Mouse (Mus musculus) mouse embryonic stem cell (cell line): ENCODE data around the gene Aox1.

Experiments
- in situ Hi-C, 2 experiments: fragments of 300-500 bp; cut with MboI; formaldehyde crosslinking; loops; 1 replicate in 1 of 2; 3 replicates in 1 of 2; pipeline ENCODE4 v1.14.3; 2019 to 2020; ENCODE audit warnings: low sequenced_read_pairs in 2 of 2, low pct_unique_long_range_greater_than_20kb in 1 of 2, mixed read lengths in 1 of 2; ENCODE audit not compliant: unreplicated experiment in 1 of 2

The Aox1 gene

DNA sequence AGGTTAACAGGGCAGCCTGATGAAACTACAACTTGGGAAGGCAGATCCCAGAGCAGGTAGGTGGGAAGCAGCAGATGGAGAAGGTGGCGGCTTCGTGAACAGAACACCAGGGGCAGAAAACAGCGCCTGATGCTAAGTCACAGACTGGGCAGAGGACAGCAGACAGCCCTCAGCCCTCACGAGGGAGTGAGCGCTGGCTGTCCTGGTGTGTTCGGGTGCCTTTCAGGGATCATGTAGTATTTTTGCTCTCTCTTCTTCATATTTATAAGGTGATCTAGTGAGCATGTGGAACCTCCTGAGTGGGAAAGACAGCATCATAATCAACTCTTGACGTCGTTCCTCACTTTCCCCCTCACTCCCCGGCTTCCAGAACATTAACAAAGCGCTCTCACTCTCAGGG is 116.3 kb downstream of the Aox1 start:
- in situ Hi-C loops = loop anchor here (10.0 to 25.0 kb wide), 2 partner anchors 149 to 734 kb away; partner anchors contain the start of genes Maip1 (in 1 of the 2) and Tyw5 (in 1 of the 2)

DNA sequence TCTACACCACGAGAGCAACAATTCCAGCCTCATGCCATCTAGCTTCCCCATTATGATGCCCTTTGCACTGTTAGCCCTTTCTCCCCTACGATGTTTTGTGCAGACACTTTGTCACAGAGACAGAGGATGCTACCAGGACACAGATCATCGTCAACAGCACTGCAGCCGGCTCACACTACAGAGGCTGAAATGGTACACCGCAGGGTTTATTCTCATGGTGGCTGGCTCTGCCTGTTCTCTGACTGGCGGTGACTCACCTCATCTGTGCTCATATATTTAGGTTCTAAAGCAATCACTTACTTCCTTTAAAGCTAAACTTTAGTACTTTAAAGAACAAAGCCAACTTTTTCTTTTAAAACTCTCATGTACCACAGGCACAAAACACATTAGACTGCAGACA is 118.0 kb downstream of the Aox1 start:
- in situ Hi-C loops = loop anchor here (10.0 to 25.0 kb wide), 2 partner anchors 147 to 735 kb away; partner anchors contain the start of genes Maip1 (in 1 of the 2) and Tyw5 (in 1 of the 2)

DNA sequence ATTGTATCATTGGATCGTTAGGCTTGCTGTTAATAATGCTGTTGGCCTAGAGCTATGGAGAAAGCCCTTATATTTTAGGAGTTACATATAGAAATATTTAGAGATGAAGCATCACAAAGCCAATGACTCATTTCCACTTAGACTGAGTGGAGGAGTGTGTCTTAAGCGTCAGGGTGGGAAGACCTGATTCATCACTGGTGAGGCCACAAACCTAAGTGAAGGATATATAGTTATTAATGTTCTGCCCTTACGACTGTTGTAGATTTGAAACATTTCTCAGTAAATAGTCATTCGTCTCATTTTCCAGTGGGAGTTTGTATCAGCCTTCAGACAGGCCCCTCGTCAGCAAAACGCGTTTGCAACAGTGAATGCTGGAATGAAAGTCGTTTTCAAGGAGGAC is 122.5 kb downstream of the Aox1 start:
- in situ Hi-C loops = no loop called here
